Mouse (Mus musculus) testis, adult 2 months (tissue): ENCODE data around the gene Cc2d2b.

Source experiments
- CTCF ChIP-seq: fragments of 200-500 bp; IDR thresholded peaks from 2 replicates; pipeline ENCODE4 v1.5.1; 2012; ENCODE audit warnings: low read depth, mild to moderate bottlenecking, inconsistent platforms, low read length, moderate library complexity; ENCODE audit not compliant: control insufficient read depth, insufficient read depth, insufficient replicate concordance
- POLR2A ChIP-seq: fragments of 200-500 bp; IDR thresholded peaks from 2 replicates; pipeline ENCODE4 v1.6.1; 2012; ENCODE audit warnings: low read depth, mild to moderate bottlenecking, inconsistent platforms, low read length, moderate library complexity; ENCODE audit not compliant: control insufficient read depth

DNA sequence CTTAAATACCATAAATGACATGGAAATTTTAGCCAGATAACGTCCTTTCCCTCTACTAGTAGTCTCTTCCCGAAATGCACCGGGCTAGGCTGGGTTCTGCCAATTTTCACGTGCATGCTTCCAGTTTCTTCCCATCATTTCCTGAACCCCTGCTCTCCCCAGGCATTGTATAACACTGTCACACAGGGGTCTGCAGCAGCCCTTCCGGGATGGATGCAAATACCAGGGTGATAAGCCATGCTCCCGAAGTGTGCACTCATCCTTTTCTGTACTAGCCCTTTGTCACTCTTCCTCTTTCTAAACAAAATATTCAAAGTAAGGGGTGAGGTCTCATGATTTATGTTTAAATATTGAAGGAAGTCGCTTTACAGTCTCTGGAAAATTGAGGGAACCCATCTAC lies 81.6 kb downstream of the Cc2d2b start:
- TF ChIP-seq CTCF (no peak), POLR2A (no peak)
